Mouse (Mus musculus) splenic B cell, adult 2 months (primary cell): ENCODE measurements around the gene Lnpep.

Experiments
- DNase-seq: peaks from one replicate; pipeline ENCODE4 v3.0.0-alpha.2; 2011; ENCODE audit warnings: low read depth, low spot score
- H3K27me3 ChIP-seq: 2 replicates; pipeline ENCODE4 v1.6.1; 2012; ENCODE audit warnings: mild to moderate bottlenecking, low read length, moderate library complexity, mixed read lengths; ENCODE audit not compliant: control insufficient read depth, poor library complexity, insufficient read depth, severe bottlenecking
- H3K36me3 ChIP-seq: 2 replicates; pipeline ENCODE4 v1.6.1; 2012; ENCODE audit warnings: mild to moderate bottlenecking, low read length, moderate library complexity, mixed read lengths; ENCODE audit not compliant: control insufficient read depth, poor library complexity, insufficient read depth, severe bottlenecking

Lnpep gene

GRCm38 (mm10) chr17:17492116-17492515 lies 132.7 kb downstream of the Lnpep start:
- no peaks in the 10 kb centered on the region for H3K27me3 ChIP-seq
- DNase-seq: no peak
- H3K36me3 ChIP-seq: no peaks in the 10 kb centered on the region

- Histone ChIP-seq H3K36me3 (no peaks in the 10 kb centered on the region), H3K27me3 (no peaks in the 10 kb centered on the region)
- no peak for DNase-seq
These were observed 133.2 kb downstream of the Lnpep start for GRCm38 (mm10) chr17:17491622-17492001.

- no peak for DNase-seq
- Histone ChIP-seq H3K27me3 (no peaks in the 10 kb centered on the region), H3K36me3 (no peaks in the 10 kb centered on the region)
These were observed 133.8 kb downstream of the Lnpep start for GRCm38 (mm10) chr17:17490820-17491621.

GRCm38 (mm10) chr17:17485789-17486188 lies 139.1 kb downstream of the Lnpep start:
- DNase-seq: no peak
- H3K27me3 ChIP-seq: no peaks in the 10 kb centered on the region

More at GRCm38 (mm10) chr17:17485789-17486188, 139.1 kb downstream of the Lnpep start:
- no peaks in the 10 kb centered on the region for H3K36me3 ChIP-seq
